Mouse (Mus musculus): ENCODE measurements around the gene Bid.

- TF ChIP-seq CTCF (conservative IDR thresholded peaks at IDR 0.05; ENCODE audit: insufficient read depth, insufficient read length, low read depth, low read length) (no peak), POLR2A (IDR thresholded peaks at IDR 0.05; ENCODE audit: low read depth, low read length) (no peak)
These were observed 30.0 kb downstream of the Bid start for GRCm38 (mm10) chr6:120886696-120887095.
